Mouse (Mus musculus) heart, postnatal 0 days (tissue): Measurements from ENCODE around the gene Rrnad1.

Experiments used
- CTCF ChIP-seq: IDR thresholded peaks from 2 replicates; pipeline ENCODE4 v1.5.1; 2016; ENCODE audit warnings: antibody characterized with exemption, control low read depth, low read depth
- EP300 ChIP-seq: IDR thresholded peaks from 2 replicates; pipeline ENCODE4 v1.6.1; 2016; ENCODE audit warnings: antibody characterized with exemption, low read depth

DNA sequence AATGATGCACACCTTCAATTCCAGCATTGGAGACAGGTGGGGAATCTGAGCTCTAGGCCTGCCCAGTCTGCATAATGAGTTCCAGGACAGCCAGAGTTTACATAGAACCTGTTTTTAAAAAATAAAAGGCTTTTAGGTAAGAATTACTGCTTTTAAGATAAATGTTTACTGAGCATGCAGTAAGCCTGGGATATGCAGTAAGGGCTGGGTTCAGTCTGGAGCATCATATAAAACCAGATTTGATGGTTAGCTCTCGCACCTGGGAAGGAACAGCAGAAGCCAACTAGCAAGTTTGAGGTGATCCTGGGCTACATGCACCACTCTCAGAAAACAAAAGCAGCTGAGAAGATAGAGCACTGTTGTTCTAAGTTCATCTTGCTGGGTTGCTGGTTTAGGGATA is 12.0 kb downstream of the Rrnad1 start:
- TF ChIP-seq CTCF: no peak
- no peak for TF ChIP-seq EP300
